Mouse (Mus musculus) frontal cortex, postnatal 10 days (tissue): Measurements from ENCODE around the gene Galns.
"Not testable (repeated sequence)": the region's sequence is repeated elsewhere in the genome, so short reads cannot be mapped to it uniquely, and the experiment has no call there.

Experiments
- DNase-seq, 2 experiments: peaks; one replicate each; pipeline ENCODE4 v3.0.0; 2022; ENCODE audit warnings: low spot score in 2 of 2, mixed read lengths in 1 of 2

Galns gene

GRCm38 (mm10) chr8:122593783-122594507 is 17.3 kb downstream of the Galns start:
- no peak for DNase-seq

GRCm38 (mm10) chr8:122593240-122593639 is 18.0 kb downstream of the Galns start:
- no peak for DNase-seq

- DNase-seq = no peak
These were observed 24.5 kb downstream of the Galns start for GRCm38 (mm10) chr8:122586749-122587148.

GRCm38 (mm10) chr8:122586171-122586570 is 25.1 kb downstream of the Galns start:
- no peak for DNase-seq

GRCm38 (mm10) chr8:122585411-122585891 is 25.8 kb downstream of the Galns start:
- no peak for DNase-seq

DNA sequence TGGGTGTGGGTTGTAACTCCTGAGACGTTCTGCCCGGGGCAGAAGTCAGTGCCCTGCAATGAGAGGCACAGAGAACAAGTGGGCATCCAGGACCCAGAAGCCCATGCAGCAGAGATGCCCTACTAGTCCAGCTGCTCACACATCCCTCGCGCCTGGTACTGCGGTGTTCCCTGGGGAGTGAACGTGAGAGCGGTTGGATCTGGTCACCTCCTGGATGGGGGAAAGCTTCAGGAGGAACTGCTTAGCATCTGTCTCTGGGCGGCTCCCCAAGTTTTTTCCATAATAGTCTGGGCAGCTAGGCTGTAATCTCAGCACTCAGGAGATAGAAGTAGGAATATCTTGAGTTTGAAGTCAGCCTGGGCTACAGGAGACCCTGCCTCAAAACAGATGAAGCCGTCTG is 26.3 kb downstream of the Galns start:
- DNase-seq = no peak

GRCm38 (mm10) chr8:122580926-122581325 is 30.3 kb downstream of the Galns start:
- no peak for DNase-seq

GRCm38 (mm10) chr8:122579196-122579595 is 32.1 kb downstream of the Galns start:
- no peak for DNase-seq

DNA sequence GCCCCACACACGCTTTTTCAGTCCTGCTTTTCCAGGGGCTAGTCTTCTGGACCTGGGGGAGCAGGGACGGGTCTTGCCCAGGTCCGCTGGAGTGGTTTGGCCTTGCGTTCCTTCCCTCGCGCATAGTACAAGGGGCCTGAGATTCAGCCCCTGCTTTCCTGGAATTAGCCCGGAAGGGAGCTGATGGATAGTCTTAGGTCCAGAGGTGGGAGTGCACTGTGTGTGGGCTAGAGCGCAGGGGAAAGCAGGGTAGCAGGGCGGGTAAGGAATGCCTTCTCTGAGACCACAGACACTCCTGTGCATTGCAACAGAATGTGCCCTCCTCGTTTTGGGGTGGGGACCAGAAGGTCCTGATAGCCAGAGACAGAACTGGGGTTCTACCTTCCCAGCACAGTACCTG is 34.1 kb downstream of the Galns start:
- no peak for DNase-seq

GRCm38 (mm10) chr8:122576648-122577022 is 34.6 kb downstream of the Galns start, which contains the start of gene Aprt:
Gene Aprt, minus strand, starts transcription at chr8:122576909.
- DNase-seq = peak; percentile 90 to 92

GRCm38 (mm10) chr8:122575735-122576647 is 35.3 kb downstream of the Galns start:
- no peak for DNase-seq

GRCm38 (mm10) chr8:122575286-122575685 is 36.0 kb downstream of the Galns start:
- no peak for DNase-seq

DNA sequence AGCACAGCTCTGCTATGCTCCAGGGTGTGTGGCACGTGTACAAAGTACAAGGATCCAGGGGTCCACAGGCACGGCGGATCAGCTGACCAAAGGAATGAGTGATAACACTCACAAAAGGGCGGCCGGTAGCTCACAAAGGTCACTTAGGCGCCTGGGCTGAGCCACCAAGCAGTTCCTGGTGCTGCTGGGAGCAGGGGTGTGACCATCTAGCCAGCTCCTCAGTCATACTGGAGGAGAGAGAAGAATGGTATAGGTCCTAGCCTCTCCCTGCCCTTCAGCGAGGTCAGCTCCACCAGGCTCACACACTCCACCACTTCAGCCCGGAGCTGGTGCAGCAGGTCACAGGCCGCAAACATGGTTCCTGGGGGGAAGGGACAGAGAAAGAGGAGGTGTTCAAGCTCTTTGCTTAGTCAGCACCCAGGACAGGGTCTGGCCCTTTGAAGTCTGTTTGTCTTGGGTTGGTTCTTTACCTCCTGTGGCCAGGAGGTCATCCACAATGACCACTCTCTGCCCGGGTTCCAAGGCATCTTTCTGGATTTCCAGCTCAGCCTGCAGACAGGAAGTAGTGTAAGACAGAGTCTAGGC is 36.5 kb downstream of the Galns start:
- no peak for DNase-seq

GRCm38 (mm10) chr8:122574264-122574663 is 37.0 kb downstream of the Galns start:
- no peak for DNase-seq

DNA sequence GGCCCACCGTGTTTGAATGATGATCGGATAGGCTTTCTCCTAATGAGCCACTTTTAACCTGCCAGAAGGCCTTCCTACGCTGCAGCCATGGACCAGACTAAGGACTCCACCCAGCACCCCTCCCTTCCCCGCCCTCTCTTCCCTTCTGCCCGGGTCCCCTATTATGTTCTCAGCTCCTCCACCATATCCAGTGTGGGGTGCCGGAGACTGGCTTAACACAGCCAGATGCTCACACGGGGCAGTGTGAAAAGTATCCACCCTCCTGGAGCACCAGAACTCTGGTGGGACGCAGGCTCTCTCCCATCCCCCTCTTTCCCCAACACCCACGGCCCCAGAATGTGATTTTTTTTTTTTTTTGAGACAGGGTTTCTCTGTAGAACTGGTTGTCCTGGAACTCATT is 37.7 kb downstream of the Galns start:
- no peak for DNase-seq

- not testable (repeated sequence) for DNase-seq
These were observed 38.1 kb downstream of the Galns start for GRCm38 (mm10) chr8:122573176-122573575.

GRCm38 (mm10) chr8:122572751-122573150 is 38.5 kb downstream of the Galns start:
- no peak for DNase-seq

- no peak for DNase-seq
These were observed 39.5 kb downstream of the Galns start for GRCm38 (mm10) chr8:122571750-122572267.

- no peak for DNase-seq
These were observed 40.1 kb downstream of the Galns start for GRCm38 (mm10) chr8:122571153-122571552.

- DNase-seq = no peak
These were observed 41.3 kb downstream of the Galns start for GRCm38 (mm10) chr8:122569996-122570395.

GRCm38 (mm10) chr8:122569329-122569728 is 41.9 kb downstream of the Galns start:
- DNase-seq = no peak

DNA sequence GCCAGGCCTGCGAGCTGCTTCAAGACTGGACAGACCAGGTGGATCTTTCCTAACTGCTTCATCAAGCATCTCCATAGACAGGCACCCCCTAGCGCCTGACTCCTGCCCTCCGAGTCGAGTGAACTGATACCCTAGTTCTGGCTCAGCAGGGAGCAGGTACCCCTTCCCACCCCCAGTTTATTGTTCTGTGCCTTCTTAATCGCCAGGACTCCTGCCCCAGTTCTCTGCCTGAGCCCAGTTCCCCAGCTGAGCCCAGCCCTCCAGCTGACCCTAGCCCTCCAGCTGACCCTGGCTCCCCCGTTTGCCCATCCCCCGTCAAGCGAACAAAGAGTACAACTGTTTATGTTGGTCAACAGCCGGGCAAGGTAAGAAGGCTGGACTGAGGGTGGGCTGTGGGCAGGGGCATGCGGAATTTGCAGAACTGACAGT is 42.4 kb downstream of the Galns start:
- no peak for DNase-seq
